Mouse (Mus musculus) thymus, postnatal 0 days (tissue): ENCODE results near the gene Slc16a7. TPM values are rescaled to one million over a fixed set of nuclear protein-coding genes. Genes with fewer than 3 reads are reported as not detected.

ENCODE experiments used
- DNase-seq: peaks from one replicate; pipeline ENCODE4 v3.0.0-alpha.2; 2015; ENCODE audit warnings: low spot score
- polyA plus RNA-seq: library from polyadenylated mRNA; unstranded; fragments of >200 nt; fragmentation: Nextera tagmentation; extraction: Ambion mirVana; gene quantifications from 2 replicates; pipeline ENCODE4 v1.2.1, GENCODE M21; 2015

Gene Slc16a7
- polyA plus RNA-seq, 1 experiment from 2014 or later = 3.1 TPM

GRCm38 (mm10) chr10:125324149-125324834 is 65.0 kb downstream of the Slc16a7 start:
- no peak for DNase-seq

DNA sequence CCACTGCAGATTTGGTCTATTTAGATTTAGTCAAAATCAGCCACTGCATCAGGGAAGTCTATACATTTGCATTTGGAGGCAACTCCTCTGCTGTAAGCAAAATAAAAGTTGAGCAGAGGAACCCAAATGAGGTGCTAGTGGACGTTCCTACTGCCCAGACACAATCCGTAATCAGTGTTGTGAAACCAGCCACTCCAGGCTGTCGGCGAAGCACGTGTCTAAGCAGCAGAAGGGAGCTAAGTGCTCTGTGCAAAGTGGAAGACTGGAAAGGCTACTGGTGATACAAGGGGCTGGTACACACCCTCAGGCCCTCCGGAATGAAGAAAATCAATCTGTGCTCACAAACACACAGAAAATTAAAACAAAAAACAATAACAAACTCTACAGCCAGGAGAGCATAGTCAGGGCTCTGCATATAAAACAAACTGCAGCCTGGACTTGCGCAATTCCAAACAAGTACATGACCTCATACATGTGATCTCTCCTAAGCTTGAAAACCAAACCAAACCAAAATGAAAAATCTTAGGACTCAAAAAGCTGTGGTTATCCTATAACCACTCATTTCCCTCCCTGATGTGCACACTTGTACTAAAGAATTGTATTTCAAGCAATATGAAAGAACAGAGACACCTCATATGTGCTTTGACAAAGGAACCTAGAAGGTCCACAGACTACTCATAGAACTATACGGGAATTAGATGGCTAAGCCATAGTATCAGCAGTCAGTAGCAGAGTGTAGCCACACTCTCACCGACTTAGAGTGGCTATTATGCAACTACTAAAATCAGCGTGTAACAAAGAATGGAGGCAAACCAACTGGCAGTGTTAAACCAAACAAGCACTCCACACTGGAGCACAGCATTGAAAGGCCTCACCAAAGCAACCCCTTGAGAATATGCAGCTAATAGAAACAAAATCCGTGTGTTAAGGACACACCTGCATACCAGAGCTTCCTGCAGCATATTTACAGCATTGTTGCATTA is 67.5 kb downstream of the Slc16a7 start:
- no peak for DNase-seq

DNA sequence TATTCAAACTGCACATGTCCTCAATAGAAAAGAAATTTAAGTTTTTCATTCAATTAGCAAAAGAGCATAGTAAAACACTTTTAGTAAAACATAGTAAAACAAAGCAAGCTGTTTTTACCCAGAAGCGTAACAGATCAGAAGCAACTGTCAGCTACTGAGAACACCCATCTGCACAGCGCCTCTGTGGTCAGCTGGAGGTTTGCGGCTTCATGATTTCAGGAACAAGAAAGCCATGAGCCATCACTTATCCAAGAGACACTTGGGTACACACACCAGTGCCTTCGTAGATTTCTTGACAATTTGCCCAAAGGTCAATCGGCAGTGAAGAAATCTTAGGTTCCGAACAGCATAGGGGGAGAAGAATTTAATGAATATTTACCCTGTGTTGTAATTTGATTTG is 71.9 kb downstream of the Slc16a7 start:
- DNase-seq = peak; percentile 64

DNA sequence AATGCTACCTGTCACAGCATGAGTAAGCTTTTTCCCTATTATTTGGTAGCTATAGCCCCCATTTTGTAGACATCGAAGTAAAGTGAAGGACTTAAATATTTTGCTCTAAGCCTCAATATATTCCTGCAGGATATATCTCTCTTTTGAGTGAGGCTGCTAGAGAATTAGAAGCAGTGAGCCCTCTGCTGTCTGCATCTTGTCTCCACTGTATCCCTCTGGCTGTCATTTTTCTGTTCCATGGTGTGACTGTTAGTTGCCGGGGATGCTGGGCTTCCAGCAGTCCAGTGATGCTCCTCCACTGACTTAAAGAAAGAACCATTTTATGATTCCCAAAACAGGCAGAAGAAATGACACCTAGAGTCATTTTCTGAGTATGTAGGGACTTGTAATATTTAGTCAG is 78.4 kb downstream of the Slc16a7 start:
- no peak for DNase-seq

GRCm38 (mm10) chr10:125298036-125298435 is 91.2 kb downstream of the Slc16a7 start:
- DNase-seq = no peak

GRCm38 (mm10) chr10:125290320-125290719 is 98.9 kb downstream of the Slc16a7 start:
- DNase-seq = peak; percentile 73

DNA sequence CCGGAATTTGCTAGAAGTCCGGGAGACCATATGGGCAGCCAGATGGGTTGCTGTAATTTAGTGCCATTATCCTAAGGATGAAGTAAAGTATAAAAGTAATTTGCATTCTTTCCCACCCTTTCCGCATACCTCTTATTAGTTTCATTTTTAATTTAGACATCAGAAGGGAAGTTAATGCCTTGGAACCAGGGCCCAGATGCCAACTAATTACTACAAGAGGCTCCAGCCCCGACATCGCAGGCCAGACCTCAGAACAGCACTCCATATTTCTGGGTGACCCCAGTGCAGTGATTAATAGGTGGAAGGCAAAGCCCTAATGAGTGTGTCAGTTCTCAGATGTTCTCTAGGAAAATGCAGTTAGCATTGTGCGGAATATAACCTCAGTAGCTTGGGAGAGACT is 100.7 kb downstream of the Slc16a7 start:
- no peak for DNase-seq

- DNase-seq = no peak
Observed at GRCm38 (mm10) chr10:125285386-125285785, 103.9 kb downstream of the Slc16a7 start.

DNA sequence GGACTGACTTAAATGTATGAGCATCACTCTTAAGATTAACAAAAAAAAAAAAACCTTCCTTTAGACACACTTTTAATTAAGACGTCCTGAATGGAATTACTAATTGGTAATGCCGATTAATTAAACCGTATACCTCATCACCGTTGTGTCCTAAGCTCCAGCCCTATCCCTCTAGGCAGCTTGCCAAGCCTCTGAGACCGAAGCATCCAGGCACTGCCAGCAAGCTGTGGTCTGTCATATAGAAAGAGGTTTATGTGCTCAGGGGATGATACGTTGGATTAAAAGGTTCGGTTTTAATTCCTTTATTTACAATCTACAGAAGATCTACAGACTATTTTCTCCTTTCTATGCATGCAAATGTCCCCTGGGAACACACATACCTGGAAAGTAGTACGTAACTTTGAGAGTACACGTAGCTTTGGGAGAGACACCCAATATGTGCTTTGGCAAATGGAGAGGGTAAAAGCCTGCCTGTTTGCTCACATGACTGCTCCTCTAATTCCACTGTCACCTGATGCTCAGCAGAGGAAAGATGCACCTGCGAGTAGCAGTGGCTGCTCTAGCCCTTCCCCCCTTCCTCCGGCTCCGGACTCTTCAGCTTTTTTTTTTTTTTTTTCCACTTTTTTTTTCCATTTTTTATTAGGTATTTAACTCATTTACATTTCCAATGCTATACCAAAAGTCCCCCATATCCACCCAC is 114.0 kb downstream of the Slc16a7 start:
- no peak for DNase-seq

DNA sequence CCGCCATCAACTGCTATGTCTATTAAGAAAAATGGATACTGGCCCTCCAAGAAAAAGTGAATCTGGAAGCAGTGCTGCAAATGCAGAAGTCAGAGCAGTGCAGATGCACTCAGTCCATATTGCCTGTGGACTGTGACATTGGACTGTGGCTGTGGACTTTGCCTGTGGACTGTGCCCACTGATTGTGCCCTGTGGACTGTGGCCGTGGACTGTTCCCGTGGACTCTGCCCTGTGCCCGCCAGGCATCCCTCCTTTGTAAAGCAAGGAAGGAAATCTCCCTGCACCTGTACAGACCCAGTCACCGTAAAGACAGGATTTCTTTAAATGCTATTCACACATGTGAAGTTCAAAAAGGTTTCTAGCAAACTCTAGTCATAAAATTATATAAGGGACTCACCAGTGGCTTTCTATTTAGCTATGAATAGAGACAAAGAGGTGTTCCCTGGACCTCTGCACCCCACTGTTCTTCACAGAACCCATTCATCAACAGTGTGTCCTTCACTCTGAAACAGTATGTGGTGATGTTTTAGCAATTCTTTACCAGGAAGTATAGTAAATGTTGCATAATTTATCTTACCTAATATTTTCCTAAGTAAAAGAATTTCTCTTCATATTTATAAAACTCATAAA is 114.6 kb downstream of the Slc16a7 start:
- no peak for DNase-seq

GRCm38 (mm10) chr10:125273759-125274158 is 115.5 kb downstream of the Slc16a7 start:
- no peak for DNase-seq

- DNase-seq = no peak
Observed at GRCm38 (mm10) chr10:125271448-125271847, 117.8 kb downstream of the Slc16a7 start.

DNA sequence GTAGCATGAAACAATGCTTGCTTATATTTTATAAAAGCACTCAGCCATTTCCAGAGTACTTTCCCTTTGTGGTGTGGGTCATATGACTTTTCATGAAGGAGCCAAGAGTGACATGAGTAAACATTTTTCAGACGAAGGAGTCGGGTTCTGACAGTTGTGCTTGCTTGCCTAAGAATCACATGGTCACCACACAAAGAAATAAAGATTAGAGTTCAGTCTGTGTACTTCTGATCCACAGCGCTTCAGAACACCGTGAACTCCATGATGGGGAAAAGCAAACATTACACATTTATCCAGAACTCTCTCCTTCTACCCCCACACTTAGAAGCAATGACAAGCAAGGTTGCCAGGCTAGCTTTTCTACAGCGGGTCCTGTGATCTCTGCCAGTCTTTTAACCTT is 119.0 kb downstream of the Slc16a7 start:
- DNase-seq = no peak

DNA sequence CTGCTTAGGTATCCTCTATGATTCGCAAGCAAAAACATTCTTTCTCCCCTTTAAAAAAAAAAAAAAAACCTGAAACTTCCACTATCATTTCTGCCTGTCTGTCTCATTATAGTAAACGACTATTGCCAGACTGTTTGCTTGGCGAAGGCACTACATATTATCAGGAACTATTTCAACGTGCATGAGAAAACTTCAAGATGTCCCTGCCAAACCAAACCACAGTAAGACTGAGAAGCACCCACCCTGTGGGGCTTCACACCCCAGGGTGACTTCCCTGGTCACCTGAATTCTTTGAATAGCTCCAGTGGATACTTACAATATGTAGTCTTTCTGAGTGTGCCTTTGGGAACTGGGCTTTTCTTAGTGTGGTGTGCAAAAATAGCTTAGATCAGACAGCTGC is 122.9 kb downstream of the Slc16a7 start:
- no peak for DNase-seq

DNA sequence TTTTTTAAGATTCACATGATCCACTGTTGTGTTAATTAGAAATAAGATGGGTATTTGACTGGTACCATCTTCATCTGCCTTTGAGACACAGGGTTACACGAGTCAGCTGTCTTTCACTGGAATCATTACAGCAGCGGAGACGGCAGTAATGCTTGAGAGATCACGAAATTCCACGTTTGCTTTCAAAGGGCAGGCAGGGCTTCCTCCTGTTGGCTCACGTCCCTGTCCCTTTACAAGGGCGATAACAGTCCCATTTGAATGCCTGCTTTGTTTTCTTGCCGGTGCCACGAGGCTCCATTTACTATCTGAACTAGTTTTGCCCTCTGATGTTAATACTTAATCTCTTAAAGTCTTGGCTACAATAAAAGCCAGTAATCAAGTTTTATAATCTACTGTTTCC is 123.4 kb downstream of the Slc16a7 start:
- no peak for DNase-seq

DNA sequence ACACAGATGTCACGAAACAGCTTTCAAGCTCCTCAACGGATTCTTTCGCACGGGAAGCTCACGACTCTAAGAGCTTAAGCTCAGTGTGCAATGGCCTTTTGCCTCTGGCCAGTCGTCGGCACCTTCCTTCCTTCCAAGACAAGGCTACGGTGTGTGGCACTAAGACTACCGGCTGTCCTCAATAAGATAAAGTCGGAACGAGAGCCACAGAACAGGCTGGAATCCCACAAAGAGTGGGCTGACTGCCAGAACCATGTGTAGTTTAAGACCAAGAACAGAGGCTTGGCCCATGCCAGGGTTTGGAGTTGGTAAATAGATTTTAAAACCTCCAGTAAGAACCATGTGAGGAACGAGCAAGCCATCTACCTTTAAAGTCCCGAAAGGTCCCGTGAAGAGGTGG is 123.8 kb downstream of the Slc16a7 start:
- DNase-seq = no peak

DNA sequence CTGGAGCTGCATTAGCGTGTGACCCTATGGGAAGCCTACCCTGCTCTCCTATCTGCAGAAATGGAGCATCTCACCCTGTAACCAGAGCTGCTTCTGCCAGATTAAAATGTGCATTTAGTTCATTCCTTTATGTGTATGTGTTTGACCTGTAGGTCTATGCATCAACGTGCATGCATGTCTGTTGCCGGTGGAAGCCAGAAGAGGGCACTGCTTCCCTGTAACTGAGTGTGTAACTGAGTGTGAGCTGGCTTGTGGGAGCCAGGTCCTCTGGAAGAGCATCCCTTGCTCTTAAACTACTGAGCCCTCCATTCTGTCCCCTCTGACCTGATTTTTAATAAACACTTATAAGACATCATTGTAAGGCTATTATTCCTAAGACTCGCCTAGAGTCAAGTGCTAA is 124.3 kb downstream of the Slc16a7 start:
- peak; percentile 54 for DNase-seq

- no peak for DNase-seq
Observed at GRCm38 (mm10) chr10:125255904-125256303, 133.4 kb downstream of the Slc16a7 start.

GRCm38 (mm10) chr10:125214536-125214935 is 174.7 kb downstream of the Slc16a7 start:
- DNase-seq = no peak

DNA sequence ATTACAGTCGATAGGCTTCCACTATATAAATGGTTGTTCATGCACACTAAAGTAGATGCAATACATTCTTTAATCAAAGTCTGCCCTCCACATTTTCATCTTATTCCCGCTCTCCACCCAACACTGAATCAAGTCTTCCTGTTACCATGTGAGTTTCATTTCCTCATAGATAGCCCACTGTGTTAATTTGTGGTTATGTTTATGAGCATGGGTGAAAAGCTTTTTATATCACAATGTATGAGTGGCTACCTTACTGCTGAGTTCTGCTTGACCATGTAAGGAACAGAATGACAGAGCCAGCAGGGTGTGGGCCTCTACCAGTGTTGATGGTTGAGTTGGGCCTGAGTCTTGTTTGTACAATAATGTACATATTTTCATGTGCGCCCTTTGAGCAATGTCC is 175.5 kb downstream of the Slc16a7 start:
- DNase-seq = no peak

GRCm38 (mm10) chr10:125187544-125187943 is 201.7 kb downstream of the Slc16a7 start:
- no peak for DNase-seq
